Mouse (Mus musculus): Measurements from ENCODE around the gene Tcf23.

Tcf23 gene

DNA sequence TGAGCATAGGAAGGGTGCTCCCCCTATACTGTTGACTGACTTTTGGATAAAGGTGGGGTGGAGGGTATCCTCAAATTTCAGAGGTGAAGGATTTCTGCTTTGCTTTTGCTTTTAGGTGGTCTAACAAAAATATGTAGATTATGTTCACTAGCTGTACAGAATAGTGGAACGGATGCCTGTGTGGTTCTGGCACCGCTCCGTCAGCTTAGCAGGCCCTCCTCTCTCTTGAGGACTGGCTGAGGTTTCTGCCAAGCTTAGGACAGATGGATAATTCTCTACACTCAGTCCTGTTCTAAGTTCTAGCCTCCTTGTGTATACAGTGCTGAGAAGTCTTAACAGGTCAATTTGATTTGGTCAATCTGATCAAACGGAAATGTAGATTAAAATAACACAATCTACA is 18.0 kb upstream of the Tcf23 start:
- DNase-seq, result peak; percentile 21

DNA sequence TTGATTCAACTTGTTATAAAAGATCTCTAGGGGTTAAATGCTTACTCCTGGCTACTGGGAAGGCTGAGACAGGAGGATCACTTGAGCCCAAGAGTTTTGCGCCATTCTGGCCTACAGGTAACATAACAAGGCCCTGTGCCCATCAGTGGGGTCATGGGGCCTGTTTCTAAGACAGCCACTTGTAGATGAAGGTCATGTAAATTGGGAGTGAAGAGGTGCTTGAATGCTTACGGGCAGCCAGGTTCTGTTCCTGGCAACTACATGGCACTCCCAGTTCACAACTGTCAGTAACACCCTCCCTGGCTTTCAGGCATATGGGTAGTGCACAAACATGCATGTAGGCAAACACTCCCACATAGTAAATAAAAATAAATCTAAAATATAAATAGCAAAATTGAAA is 17.5 kb upstream of the Tcf23 start:
- no peak for DNase-seq

DNA sequence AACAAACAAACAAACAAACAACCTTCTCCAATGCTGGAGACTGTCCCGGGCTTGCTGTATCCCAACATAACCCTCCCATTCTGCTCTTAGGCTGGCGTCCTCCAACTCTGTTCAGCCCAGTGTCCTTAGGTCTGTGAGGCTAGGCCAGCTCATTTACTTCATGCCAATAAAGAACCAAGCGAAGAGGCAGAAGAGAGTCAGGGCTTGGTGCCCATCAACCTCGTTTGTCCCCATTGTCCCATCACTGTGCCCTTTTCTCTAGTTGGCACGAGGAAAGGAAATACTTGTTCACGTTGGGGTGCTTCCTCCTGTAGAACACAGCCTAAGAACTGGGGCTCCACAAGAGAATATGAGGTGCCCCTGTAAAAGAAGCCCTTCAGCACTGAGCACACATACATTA is 16.8 kb upstream of the Tcf23 start:
- DNase-seq, result no peak

- no peak for DNase-seq
These were observed 15.9 kb upstream of the Tcf23 start for GRCm38 (mm10) chr5:30952551-30952950.

DNA sequence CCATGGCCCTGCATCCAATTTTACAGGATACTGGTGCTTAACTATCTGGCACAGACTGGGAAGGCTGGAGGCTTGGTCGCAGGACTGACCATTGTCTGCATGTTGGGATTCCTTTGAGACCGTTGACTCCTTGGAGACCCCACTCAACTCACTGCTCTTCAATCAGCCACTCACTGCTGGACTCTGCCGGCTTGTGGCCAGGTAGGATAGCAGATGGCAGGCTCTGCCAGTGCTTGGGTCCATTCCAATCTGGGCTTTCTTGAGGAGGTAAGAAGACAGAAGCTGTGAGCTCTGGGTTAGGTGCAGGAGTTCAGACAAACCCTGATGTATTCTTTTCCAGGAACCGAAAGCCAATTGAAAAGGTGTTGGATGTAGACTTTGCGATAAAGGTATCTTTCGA is 14.4 kb upstream of the Tcf23 start:
- DNase-seq, result no peak

DNA sequence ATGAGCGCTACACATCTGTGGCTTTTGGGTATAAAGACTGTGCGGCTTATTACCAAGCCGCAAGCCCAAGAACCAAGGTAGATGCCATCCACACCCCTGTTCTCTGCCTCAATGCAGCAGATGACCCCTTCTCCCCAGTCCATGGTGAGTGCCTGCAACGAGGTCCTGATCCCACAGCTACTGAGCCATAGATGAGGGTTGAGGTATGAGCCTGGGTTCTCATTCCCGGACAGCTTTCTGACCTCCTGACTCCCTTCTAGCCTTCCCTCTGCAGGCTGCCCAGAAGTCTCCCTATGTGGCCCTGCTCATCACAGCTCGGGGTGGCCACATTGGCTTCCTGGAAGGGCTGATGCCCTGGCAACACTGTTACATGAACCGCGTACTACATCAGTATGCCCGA is 13.9 kb upstream of the Tcf23 start:
- no peak for DNase-seq

DNA sequence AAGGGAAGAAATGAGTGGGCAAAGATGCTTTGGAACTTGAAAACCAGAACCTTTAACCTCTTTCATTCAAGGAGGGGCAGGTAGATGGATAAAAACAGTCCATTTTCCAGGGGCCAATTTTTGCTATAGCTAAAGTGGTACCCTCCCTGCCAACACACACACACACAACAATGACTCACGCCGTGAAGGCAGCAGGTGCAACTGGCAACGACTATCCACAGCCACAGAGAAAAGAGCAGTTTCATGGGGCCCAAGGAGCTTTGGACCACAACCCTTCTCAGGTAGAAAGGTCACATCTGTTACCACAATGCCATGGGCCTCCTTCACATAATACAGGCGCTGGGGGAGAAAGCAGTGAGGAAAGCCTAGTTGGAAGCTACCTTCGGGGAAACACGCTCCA is 12.7 kb upstream of the Tcf23 start:
- DNase-seq, result no peak

GRCm38 (mm10) chr5:30957891-30958290 is 10.6 kb upstream of the Tcf23 start:
- DNase-seq, result no peak

- DNase-seq, result peak; percentile 20
These were observed 9.1 kb upstream of the Tcf23 start for GRCm38 (mm10) chr5:30959198-30959854.

GRCm38 (mm10) chr5:30959966-30960501 is 8.4 kb upstream of the Tcf23 start, which contains the start of gene Preb:
Gene Preb (minus strand): TSS chr5:30960361.
- peak; percentile 99 for DNase-seq

- no peak for DNase-seq
These were observed 7.6 kb upstream of the Tcf23 start for GRCm38 (mm10) chr5:30960814-30961213.

GRCm38 (mm10) chr5:30961545-30962505 is 6.6 kb upstream of the Tcf23 start:
- DNase-seq, result peak; percentile 76

DNA sequence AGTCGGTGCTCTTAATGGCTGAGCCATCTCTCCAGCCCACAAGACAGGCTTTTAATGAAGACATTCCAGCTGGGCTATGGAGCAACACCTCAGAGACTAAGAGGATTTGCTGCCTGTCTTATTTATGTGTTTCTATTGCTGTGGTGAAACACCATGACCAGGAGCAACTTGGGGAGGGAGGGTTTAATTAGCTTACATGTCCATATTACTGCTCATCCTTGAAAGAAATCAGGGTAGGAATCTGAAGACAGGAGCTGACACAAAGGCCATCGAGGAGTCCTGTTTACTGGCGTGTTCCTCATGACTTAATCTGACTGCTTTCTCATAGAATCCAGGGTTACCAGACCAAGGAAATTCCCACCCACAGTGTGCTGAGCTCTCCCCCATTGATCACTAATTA is 4.5 kb upstream of the Tcf23 start:
- no peak for DNase-seq

DNA sequence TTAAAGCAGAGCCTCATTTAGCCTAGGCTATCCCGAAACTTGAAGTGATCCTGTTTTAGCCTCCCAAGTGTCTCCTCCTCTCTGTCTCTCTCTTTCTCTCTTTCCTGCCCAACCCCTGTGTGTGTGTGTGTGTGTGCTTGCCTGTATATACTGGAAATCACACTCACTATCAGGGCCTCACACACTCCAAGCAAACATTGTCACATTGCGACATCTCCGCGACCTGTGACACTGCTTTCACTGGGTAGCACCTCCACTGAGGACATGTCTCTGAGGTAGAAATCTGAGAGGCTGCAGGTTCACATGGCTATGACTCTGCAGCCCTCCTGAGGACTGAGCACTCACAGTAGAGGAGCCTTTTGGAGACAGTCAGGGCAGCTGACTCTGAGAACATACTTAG is 2.3 kb upstream of the Tcf23 start:
- DNase-seq, result no peak

- peak; percentile 25 for DNase-seq
These were observed 978 bp downstream of the Tcf23 start for GRCm38 (mm10) chr5:30969440-30969839.

DNA sequence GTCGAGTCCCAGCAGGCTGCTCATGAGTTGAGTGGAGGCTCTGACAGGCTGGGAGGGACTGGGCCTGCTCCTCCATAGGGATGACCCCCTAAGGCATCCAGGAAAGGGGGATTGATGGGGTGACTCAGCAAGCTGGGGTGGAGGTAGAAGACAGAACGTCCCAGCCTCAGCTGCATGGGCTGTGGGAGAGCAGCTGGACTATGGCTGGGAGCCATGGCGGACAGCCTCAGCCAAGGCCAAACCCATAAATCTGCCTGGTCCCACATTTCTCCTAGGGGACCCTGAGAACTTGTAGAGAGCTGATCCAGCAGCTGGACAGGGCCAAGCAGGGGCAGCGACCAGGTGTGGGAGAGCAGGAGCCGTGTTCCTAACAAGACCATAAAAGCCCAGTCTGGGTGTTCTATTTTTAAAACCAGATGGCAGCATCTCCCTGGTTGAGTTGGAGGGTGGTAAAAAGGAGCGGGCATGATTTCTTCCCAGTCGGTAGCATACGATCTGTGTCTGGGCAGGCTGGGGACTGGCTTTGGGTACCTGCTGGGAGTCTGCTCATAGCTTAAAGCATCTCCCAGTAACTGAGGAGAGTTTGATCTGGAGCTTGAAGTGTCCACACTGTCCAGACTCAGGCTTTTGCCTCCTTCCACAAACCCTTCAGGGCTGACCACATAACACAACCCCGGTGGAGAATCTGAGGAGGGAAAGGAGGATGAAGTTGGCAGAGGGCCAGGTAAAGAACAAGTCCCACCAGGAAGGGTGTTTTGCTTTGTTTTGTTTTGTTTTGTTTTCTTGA is 6.6 kb downstream of the Tcf23 start:
- peak; percentile 19 for DNase-seq

GRCm38 (mm10) chr5:30982357-30982756 is 13.9 kb downstream of the Tcf23 start:
- peak; percentile 46 for DNase-seq

- no peak for DNase-seq
These were observed 24.7 kb downstream of the Tcf23 start for GRCm38 (mm10) chr5:30992980-30993676.

DNA sequence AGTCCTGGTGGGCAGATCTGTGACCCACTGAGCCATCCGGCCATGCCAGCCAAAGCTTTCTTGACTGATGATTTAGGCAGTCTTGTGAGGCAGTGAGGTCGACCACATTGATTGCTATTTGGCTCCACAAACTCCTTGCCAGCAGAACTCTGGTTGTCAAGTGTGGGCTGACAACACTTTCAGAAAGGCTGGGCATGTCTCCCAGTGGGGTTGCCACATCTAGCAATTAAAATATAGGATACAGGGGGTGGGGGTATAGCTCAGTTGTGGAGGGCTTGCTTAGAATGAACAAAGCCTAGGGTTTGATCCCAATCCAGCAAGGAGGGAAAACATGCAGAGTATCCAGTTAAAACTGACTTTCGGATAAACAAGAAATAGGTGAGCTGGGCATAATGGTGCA is 25.6 kb downstream of the Tcf23 start:
- no peak for DNase-seq

DNA sequence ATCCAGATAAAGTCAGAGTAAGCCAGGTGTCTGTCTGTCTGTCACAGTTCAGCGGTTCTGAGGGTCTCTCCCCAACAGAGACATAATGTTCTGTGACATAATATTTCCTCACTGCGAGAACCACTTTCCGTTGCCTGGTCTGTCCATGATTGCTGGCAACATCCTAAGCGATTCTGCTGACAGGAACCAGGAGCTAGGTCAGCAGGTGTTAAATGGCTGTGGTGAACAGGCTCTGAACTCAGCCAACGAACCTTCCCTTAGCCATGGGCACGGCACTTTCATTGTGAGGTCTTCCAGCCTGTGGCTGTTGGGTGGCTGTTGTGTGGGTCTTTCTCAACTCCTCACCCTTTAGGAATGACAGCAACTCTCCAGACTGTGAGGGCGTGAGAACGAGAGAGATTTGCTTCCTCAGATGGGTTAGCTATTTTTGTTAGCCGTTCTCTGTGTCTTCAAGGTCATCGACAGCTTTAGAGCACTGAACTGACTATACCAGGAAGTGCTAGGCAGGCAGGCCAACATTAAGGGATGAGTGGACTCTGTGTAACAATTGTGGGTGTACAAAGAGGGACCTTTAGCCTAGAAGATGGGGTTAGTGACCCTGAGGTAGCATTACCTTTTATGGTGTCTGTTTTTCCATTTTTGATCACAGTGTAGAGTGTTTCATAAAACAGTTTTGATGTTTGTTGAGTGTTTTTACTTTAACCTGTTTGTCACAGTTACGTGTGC is 26.6 kb downstream of the Tcf23 start:
- no peak for DNase-seq

GRCm38 (mm10) chr5:30998306-30998705 is 29.8 kb downstream of the Tcf23 start:
- DNase-seq, result peak; percentile 50

GRCm38 (mm10) chr5:30999324-30999723 is 30.9 kb downstream of the Tcf23 start:
- DNase-seq, result no peak

All from lung, postnatal 36 days (tissue).